Mouse (Mus musculus) gastrocnemius, postnatal 14 days (tissue): ENCODE data around the gene Hbs1l. TPM values are rescaled to one million over a fixed set of nuclear protein-coding genes. Genes with fewer than 3 reads are reported as not detected.

ENCODE experiments used
- DNase-seq: peaks from one replicate; pipeline ENCODE4 v3.0.0; 2021; ENCODE audit warnings: mixed read lengths
- intact Hi-C: fragments of 180-260 bp; cut with DNase I; formaldehyde crosslinking; loops from one replicate; pipeline ENCODE4 v1.15.1; 2025; ENCODE audit warnings: low total_unique reads
- total RNA-seq, 2 experiments: library from RNA; stranded (reverse); gene quantifications; 2 replicates each; pipeline ENCODE4 v1.2.3; 2021

The Hbs1l gene
- total RNA-seq, 2 experiments from 2014 or later: 52.2 to 53.5 TPM

- intact Hi-C loops: no loop called here
- no peak for DNase-seq
Observed at GRCm38 (mm10) chr10:21351766-21352165, 56.0 kb downstream of the Hbs1l start.

GRCm38 (mm10) chr10:21353890-21354289 is 58.1 kb downstream of the Hbs1l start:
- no peak for DNase-seq
- intact Hi-C loops: no loop called here

DNA sequence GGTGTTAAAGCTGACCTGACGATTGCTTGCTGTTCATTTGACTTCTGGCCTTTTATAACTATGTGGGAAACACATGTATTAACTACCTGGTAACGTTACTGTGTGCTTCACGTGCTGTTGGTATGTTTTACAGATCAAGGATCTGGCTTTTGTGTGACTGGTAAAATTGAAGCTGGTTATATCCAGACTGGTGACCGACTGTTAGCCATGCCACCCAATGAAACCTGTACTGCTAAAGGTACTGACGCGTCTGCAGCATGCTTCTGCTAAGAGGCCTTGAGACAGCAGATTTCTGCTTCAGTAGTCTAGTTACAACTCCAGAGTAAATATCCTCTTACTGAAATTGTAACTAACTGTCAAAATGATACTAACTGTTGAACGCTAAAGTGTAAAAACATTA is 58.7 kb downstream of the Hbs1l start:
- no peak for DNase-seq
- intact Hi-C loops: no loop called here

- DNase-seq: no peak
- intact Hi-C loops: no loop called here
Observed at GRCm38 (mm10) chr10:21357986-21358385, 62.2 kb downstream of the Hbs1l start.

GRCm38 (mm10) chr10:21359086-21359485 is 63.3 kb downstream of the Hbs1l start:
- DNase-seq: no peak
- intact Hi-C loops: no loop called here

GRCm38 (mm10) chr10:21361871-21362270 is 66.1 kb downstream of the Hbs1l start:
- intact Hi-C loops: no loop called here
- no peak for DNase-seq

- intact Hi-C loops: no loop called here
- DNase-seq: no peak
Observed at GRCm38 (mm10) chr10:21363297-21363696, 67.5 kb downstream of the Hbs1l start.

DNA sequence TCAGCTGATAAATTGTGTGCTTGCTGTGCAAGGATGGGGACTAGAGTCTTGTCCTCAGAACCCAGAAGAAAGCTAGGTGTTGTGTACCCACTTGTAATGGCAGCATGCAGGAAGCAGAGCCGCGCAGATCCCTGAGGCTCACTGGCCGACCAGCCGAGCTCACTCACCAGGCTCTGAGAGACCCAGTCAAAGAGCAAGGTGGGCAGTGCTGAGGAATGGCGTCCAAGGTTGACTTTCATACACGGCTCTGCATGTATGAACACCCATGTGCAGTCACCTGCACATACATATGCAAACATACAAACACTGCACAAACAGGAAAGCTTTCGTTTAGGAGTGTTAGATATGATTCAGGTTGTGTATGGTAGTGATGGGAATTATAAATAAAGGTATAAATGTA is 69.2 kb downstream of the Hbs1l start:
- intact Hi-C loops: no loop called here
- DNase-seq: no peak

DNA sequence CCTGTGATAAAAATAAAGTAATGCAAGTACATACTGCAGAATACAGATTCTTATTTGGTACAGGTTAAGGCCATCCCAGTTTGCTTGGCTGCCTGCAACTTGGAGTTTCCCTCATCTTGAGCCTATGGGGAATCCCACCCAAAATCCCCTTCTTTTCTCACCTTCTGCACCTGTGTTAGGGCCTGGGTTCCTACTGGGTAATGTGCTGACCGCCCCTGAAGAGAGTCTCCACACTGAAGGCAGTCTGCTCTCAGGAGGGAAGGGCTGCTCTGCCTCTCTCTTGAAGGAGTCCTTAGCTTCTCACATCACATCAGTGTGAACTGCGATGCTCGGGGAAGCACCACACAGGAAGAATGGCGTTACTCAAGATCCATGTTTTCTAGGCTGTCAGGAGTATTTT is 70.1 kb downstream of the Hbs1l start:
- no peak for DNase-seq
- intact Hi-C loops: no loop called here

DNA sequence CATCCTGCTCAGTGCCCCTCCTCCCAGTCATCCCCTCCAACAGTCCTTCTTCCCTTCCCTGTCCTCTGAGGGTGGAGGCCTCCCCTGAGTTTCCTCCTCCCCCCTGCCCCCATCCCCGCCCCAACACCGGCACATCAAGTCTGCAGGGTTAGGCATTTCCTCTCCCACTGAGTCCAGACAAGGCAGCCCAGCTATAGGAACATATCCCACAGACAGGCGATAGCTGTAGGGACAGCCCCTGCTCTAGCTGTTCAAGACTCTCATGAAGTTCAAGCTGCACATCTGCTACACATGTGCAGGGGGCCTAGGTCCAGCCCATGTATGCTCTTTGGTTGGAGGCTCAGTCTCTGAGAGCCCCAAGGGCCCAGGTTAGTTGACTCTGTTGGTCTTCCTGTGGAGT is 70.7 kb downstream of the Hbs1l start:
- intact Hi-C loops: no loop called here

GRCm38 (mm10) chr10:21367481-21367880 is 71.7 kb downstream of the Hbs1l start:
- intact Hi-C loops: no loop called here
- no peak for DNase-seq

More for the DNA sequence above, 70.7 kb downstream of the Hbs1l start:
- no peak for DNase-seq

DNA sequence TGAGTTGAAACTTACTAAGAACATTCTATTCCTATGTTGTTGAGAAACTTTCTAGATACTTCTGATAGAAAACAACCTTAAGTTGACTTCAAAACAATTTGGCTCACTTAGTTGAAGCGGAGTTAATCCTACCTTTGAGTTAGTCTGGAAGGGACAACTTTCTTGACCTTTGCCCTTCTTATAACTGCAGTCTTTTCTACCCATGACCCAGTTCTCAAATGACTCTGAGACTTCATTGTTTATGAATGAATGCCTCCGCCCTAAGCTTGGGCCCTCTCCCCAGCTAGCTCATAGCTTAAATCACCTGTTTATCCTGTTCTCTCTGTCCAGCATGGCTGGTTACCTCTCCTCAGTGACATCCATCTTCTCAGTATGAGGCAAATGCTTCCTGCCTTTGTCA is 73.8 kb downstream of the Hbs1l start:
- intact Hi-C loops: no loop called here
- no peak for DNase-seq

DNA sequence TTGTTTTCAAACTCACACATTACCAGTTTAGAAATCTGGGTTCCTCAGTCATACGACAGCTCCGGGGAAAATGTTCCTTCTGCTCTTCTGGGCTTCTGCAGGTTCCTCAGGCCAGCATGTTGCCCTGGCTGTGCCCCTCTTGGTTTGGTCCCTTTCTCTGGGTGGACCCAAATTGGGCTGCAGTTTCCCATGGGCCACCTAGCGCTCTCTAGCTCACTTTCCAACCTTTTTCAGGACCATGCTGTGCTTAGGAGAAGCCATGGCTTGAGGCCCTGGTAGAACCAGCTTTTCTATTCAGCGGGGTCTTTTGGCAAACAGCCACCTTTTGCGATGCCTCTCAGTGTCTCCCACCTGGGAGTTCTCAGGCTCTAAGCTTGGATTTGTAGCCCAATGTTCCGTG is 76.5 kb downstream of the Hbs1l start:
- DNase-seq: no peak
- intact Hi-C loops: no loop called here

GRCm38 (mm10) chr10:21376682-21377473 is 81.1 kb downstream of the Hbs1l start, which contains the start of gene Aldh8a1:
Gene Aldh8a1 (plus strand): TSS chr10:21377291.
- no peak for DNase-seq
- intact Hi-C loops: no loop called here

DNA sequence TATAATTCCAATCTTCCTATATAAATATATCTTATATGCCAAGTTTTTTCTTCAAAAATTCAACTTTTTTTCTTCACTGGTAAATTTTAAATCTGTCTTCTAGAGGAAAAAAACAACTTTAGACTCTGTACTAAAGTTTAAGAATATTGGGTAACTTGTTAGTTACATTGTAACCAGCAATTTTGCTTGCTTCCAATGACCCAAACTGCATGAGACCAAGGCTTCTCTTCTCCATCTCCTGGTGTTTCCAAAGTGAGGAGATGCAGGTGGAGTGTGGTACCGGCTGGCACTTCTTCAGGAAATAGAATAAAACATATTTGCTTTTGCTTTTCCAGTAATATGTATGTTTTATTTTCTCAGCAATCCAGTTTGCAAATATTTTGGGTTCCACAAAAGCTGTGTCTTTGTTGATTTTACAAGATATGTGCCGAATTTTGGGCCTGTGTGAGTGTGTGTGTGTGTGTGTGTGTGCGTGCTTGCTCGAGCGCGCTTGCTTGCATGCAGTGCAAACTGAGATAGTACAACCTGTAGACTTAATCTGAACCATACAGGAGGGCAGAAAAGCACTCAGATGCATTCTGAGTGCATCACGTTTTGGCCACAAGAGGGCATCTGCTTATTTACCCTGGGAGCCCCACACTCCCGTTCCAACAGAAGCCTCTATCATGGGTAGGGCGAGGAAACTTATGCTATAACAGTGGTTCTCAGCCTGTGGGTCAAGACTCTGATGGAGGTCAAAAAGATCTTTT is 82.6 kb downstream of the Hbs1l start:
- DNase-seq: no peak

GRCm38 (mm10) chr10:21382914-21383313 is 87.1 kb downstream of the Hbs1l start:
- DNase-seq: no peak
- intact Hi-C loops: loop anchor here (5.0 kb wide), 1 partner anchor 84 kb away; no protein-coding TSS in a partner anchor

More for the DNA sequence above, 82.6 kb downstream of the Hbs1l start:
- intact Hi-C loops: no loop called here

GRCm38 (mm10) chr10:21385111-21385663 is 89.4 kb downstream of the Hbs1l start:
- intact Hi-C loops: loop anchor here (5.0 kb wide), 1 partner anchor 67 kb away; no protein-coding TSS in a partner anchor
- DNase-seq: no peak

DNA sequence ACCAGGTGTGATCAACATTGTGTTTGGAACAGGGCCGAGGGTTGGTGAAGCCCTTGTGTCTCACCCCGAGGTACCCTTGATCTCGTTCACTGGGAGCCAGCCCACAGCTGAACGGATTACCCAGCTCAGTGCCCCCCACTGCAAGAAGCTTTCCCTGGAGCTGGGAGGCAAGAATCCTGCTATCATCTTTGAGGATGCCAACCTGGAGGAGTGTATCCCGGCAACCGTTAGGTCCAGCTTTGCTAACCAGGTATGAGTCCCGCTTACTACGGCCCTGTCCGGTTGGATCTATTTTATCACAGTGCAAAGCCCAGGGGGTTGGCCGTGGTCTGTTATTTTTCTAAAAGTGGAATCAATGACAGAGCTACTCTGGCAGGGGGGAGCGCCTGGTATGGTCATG is 93.3 kb downstream of the Hbs1l start:
- no peak for DNase-seq
- intact Hi-C loops: loop anchor here (5.0 kb wide), 1 partner anchor 63 kb away; no protein-coding TSS in a partner anchor

DNA sequence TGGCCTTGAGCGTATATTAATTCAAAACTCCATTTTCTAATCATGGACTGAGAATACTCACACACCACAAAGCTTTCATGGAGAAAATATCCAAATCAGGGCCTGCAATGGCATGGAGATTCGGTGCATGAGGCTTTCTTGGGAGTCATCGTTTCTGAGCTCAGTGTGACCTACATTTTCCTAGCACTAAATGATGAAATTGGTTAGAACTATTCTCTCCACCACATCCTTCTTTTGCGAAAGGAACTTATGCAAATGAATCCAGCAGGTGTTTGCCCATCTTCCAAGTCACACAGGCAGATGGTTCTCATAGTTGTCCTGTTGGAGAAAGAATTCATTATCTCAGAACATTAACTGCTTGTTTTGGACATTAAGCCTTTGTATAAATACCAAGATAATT is 94.7 kb downstream of the Hbs1l start:
- no peak for DNase-seq
- intact Hi-C loops: no loop called here

DNA sequence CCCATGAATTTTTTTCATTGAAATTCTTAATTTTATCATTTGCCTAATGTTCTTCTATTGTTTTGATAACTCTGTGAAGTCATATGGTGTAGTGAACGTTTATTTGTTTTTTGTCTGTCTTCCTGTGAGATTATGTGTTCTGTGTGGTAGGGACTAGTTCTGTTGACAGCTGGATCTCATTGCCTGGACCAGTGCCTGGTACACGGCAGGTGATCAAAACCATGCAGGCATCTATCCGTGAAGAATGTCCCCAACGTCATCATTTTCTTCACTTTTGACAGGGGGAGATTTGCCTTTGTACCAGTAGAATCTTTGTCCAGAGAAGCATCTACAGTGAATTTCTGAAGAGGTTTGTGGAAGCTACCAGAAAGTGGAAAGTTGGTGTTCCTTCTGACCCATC is 95.5 kb downstream of the Hbs1l start:
- intact Hi-C loops: no loop called here
- no peak for DNase-seq
